Mouse (Mus musculus): ENCODE measurements around the gene Rufy2. TPM values are rescaled to one million over a fixed set of nuclear protein-coding genes. Genes with fewer than 3 reads are reported as not detected.

The Rufy2 gene
- polyA plus RNA-seq, 1 experiment = 17.4 TPM

DNA sequence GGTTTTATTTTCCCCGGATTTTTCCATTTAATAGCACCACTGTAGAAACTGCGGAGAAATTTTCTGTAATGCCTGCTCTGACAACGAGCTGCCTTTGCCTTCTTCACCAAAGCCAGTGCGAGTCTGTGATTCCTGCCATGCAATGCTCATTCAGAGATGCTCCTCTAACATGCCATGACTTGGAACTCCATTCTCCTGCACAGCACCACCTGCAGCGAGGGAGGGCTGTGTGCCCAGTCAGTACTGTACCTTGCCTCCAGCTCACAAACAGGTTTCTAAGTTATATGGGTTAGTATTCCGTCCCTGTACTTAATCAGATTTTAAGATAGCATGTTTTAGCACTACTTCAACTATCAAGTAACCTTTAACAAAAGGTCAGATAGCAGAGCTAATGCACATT lies 31.5 kb downstream of the Rufy2 start:
- H3K4me1 ChIP-seq (ENCODE audit: control insufficient read depth, insufficient read depth, low read length) = peaks cover 10% of the 10 kb centered on the region
- H3K4me3 ChIP-seq (ENCODE audit: insufficient read depth, low read length) = no peak overlapping the region
- no peak for TF ChIP-seq POLR2A (IDR thresholded peaks at IDR 0.05; ENCODE audit: borderline replicate concordance, low read depth, low read length)
- TF ChIP-seq CTCF (IDR thresholded peaks at IDR 0.05; ENCODE audit: low read depth, low read length) = no peak
- H3K27ac ChIP-seq (ENCODE audit: insufficient read depth, low read depth, low read length) = no peak overlapping the region

DNA sequence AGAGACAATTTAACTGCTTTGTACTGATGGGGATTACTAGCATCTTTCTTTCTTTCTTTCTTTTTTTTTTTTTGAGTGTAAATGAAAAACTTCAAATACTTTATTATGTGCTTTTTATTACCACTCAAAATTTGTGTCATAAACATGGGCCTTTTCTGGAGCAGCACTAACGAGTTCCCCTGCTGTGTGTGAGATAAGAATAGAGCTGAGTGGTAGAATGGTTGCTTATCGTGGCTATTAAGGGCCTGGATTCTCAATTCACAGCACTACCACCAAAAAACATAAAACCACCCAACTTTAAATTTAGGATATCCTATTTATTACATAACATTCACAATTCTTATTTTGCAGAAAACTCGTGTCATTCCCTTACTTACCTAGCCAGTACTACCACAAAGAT lies 33.5 kb downstream of the Rufy2 start:
- Histone ChIP-seq H3K4me1 (ENCODE audit: control insufficient read depth, insufficient read depth, low read length) (peaks cover 10% of the 10 kb centered on the region), H3K4me3 (ENCODE audit: insufficient read depth, low read length) (no peak overlapping the region), H3K27ac (ENCODE audit: insufficient read depth, low read depth, low read length) (no peak overlapping the region)
- no peak for TF ChIP-seq CTCF (IDR thresholded peaks at IDR 0.05; ENCODE audit: low read depth, low read length)
- no peak for TF ChIP-seq POLR2A (IDR thresholded peaks at IDR 0.05; ENCODE audit: borderline replicate concordance, low read depth, low read length)

DNA sequence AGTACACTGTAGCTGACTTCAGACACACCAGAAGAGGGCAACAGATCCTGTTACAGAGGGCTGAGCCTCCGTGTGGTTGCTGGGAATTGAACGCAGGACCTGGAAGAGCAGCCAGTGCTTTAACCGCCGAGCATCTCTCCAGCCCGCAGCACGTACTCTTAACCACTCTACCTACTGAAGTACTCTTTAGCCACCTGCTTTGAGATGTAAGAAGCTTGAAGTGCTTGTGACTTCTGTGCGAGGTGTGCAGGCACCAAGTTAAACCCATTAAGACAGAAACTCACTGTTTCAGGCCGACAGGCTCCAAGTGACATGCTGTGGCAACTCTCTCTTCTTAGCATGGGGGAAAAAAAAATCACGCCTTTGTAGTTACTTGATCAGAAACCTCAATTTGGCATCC lies 34.1 kb downstream of the Rufy2 start:
- H3K27ac ChIP-seq (ENCODE audit: insufficient read depth, low read depth, low read length) = no peak overlapping the region
- H3K4me1 ChIP-seq (ENCODE audit: control insufficient read depth, insufficient read depth, low read length) = peaks cover 10% of the 10 kb centered on the region
- TF ChIP-seq CTCF (IDR thresholded peaks at IDR 0.05; ENCODE audit: low read depth, low read length) (no peak), POLR2A (IDR thresholded peaks at IDR 0.05; ENCODE audit: borderline replicate concordance, low read depth, low read length) (no peak)
- H3K4me3 ChIP-seq (ENCODE audit: insufficient read depth, low read length) = no peak overlapping the region

DNA sequence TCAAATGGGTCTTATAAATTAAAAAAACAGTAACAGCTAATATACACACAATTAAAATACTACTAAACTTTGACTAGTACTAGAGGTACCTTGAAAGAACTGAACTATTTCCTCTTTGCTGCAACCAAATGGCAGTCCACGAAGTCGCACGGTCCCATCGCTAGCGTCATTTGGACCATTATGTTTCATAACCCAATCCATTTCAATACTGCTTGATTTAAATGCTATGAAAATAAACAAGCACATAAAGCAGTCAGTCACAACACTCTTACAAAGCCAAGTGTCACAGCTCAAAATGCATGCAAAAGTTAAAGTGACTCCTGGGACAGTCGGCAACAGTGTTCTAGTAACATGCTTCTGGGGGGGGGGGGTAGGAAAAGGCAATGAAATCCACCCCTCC lies 39.3 kb downstream of the Rufy2 start:
- Histone ChIP-seq H3K4me1 (ENCODE audit: control insufficient read depth, insufficient read depth, low read length) (peaks cover 8% of the 10 kb centered on the region), H3K4me3 (ENCODE audit: insufficient read depth, low read length) (no peak overlapping the region), H3K27ac (ENCODE audit: insufficient read depth, low read depth, low read length) (no peak overlapping the region)
- no peak for TF ChIP-seq POLR2A (IDR thresholded peaks at IDR 0.05; ENCODE audit: borderline replicate concordance, low read depth, low read length)
- no peak for TF ChIP-seq CTCF (IDR thresholded peaks at IDR 0.05; ENCODE audit: low read depth, low read length)

DNA sequence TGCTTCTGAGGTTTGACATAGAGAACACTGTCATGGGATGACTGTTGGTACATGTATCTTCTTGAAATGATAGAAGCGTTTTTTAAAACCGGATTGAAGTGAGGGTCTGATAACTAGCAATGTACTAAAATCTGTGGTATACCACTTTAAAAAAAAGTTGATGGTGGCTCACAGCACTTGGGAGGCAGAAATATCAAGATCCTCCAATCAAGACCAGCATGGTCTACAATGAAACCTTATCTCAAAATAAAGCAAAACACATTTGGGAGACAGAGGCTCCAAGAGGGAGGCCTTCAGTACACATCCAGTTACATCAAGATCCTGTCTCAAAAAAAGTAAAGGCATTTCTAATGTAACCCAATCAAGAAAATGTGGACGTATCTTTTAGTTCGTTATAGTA lies 41.7 kb downstream of the Rufy2 start:
- H3K4me1 ChIP-seq (ENCODE audit: control insufficient read depth, insufficient read depth, low read length) = peaks cover 13% of the 10 kb centered on the region
- TF ChIP-seq CTCF (IDR thresholded peaks at IDR 0.05; ENCODE audit: low read depth, low read length) (no peak), POLR2A (IDR thresholded peaks at IDR 0.05; ENCODE audit: borderline replicate concordance, low read depth, low read length) (no peak)
- H3K4me3 ChIP-seq (ENCODE audit: insufficient read depth, low read length) = peak overlapping the region; percentile 86
- no peak overlapping the region for H3K27ac ChIP-seq (ENCODE audit: insufficient read depth, low read depth, low read length)

DNA sequence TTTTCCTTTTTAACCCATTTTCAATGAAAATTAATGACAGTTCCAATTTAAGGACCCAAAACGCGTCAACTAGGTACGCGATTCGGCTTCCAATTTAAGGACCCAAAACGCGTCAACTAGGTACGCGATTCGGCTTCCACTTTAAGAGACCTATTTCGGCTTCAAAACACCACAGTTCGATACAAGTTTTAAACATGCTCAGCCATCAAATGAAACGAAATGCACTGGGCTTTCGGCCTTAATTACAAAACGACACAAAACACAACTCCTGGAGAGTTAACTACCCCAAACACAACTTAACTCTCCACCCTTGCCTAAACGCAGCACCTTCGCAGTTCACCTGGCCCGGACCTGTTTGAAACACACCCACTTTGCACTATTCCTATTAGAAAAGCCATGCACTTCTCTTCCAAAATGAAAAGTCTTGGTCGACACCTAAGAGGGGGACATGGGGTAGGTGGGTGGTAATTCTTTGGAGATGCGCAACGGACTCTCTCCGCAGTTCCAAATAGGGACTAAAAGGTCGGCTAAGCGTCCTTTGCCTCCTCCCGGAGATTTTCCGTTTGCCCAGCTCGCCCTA lies 42.6 kb downstream of the Rufy2 start:
- Histone ChIP-seq H3K4me3 (ENCODE audit: insufficient read depth, low read length) (peak overlapping the region; percentile 86), H3K27ac (ENCODE audit: insufficient read depth, low read depth, low read length) (peak overlapping the region; percentile 96), H3K4me1 (ENCODE audit: control insufficient read depth, insufficient read depth, low read length) (peaks cover 13% of the 10 kb centered on the region)
- TF ChIP-seq CTCF (IDR thresholded peaks at IDR 0.05; ENCODE audit: low read depth, low read length) = no peak
- no peak for TF ChIP-seq POLR2A (IDR thresholded peaks at IDR 0.05; ENCODE audit: borderline replicate concordance, low read depth, low read length)

DNA sequence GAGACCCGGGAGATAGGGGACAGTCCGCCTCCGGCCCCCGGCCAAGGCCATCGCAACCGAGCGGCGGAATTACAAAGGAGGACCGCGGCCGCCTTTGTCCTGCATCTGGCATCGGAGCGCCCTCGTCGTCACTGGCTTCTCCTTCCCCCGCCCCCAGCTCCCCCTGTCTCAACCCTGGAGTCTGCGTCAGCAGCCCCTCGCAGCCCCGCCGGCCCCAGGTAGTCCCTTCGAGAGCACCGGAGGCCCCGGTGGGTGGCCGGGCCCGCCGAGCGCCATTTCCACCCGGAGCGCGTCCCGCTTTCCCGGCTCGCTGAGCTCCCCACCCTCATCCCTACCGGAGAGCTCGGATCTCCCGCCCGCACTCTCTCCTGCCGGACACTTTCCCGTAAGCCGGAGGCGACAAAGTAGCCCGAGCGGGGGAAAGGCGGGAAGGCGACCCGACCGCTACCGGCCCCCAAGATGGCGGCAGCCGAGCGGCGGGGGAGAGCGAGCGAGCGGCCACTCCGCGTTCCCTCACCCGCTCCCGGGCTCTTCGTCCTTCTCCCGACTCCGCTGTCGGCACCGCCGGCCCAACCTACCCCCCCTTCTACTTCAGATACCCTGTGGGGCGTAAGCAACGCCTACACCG lies 43.2 kb downstream of the Rufy2 start:
- Histone ChIP-seq H3K4me3 (ENCODE audit: insufficient read depth, low read length) (peak overlapping the region; percentile 86), H3K27ac (ENCODE audit: insufficient read depth, low read depth, low read length) (peak overlapping the region; percentile 96), H3K4me1 (ENCODE audit: control insufficient read depth, insufficient read depth, low read length) (peaks cover 13% of the 10 kb centered on the region)
- TF ChIP-seq CTCF (IDR thresholded peaks at IDR 0.05; ENCODE audit: low read depth, low read length) (no peak), POLR2A (IDR thresholded peaks at IDR 0.05; ENCODE audit: borderline replicate concordance, low read depth, low read length) (no peak)

DNA sequence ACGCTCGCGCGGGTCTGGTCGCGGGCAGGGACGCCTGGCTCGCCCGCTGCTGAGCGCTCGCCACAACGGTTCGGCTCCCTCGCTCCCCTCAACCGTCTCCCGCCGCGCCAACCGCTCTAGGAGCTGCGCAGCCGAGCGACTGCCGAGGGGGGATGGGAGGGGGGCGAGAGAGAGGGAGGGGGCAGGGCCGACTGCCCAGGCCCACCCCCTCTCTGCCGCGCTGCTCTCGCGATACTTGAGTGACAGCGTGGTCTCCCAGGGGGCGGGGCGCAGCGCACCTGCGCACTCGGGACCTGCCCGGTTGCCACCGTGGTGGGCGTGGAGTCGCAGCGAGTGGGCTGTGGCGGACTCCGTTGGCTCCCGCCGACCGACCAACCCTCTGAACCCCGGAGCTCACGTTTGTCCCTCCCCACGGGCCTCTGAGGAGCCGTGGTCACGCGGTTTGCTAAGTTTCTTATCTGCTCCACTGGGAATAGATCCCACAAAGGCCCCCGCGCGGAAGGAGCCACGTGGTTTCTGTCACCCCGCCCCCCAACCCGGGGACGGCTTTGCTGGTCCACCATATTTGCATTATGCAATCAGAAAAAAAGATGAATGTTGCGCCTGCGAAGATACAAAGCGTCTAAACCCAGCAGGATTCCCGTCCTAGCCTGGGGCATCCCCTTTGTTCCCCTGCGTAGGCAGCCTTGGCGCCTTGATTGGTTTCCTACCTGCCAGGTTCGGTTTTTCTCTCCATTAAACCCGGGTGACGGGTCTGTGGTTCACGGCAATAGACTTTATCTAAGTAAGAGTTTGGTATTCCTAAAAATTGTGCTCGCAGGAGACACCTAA lies 43.9 kb downstream of the Rufy2 start, which contains the start of the genes Hnrnph3 and Pbld2:
Gene Hnrnph3, minus strand, starts transcription at position 469 of the 831 bp plus-strand sequence.
Gene Pbld2, plus strand, starts transcription at position 567 of the 831 bp plus-strand sequence.
- H3K4me3 ChIP-seq (ENCODE audit: insufficient read depth, low read length) = peak within 1 kb of the TSS; percentile 86
- peaks cover 13% of the 10 kb centered on the region for H3K4me1 ChIP-seq (ENCODE audit: control insufficient read depth, insufficient read depth, low read length)
- TF ChIP-seq POLR2A (IDR thresholded peaks at IDR 0.05; ENCODE audit: borderline replicate concordance, low read depth, low read length) (peak; percentile 65), CTCF (IDR thresholded peaks at IDR 0.05; ENCODE audit: low read depth, low read length) (no peak)
- H3K27ac ChIP-seq (ENCODE audit: insufficient read depth, low read depth, low read length) = peak within 1 kb of the TSS; percentile 96

DNA sequence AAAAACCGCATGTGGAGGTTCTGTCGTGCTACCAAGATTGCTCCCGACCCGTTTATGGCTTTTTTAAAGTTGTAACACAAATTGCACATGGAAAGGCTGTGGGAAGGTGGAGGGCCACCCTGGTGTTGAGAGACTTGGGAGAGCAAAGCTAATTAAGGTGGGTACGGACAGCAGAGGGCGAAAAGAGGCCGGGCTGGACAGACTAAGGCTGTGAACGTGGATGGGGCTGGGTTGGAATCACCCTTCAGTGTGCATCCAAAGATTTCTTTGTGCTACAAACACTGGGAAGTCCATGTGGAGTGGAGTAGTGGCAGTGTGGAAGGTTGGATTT lies 44.5 kb downstream of the Rufy2 start:
- H3K4me1 ChIP-seq (ENCODE audit: control insufficient read depth, insufficient read depth, low read length) = peaks cover 9% of the 10 kb centered on the region
- TF ChIP-seq CTCF (IDR thresholded peaks at IDR 0.05; ENCODE audit: low read depth, low read length) (no peak; the same call in 1 of the 2 replicates), POLR2A (IDR thresholded peaks at IDR 0.05; ENCODE audit: borderline replicate concordance, low read depth, low read length) (no peak)
- peak overlapping the region; percentile 68 for H3K4me3 ChIP-seq (ENCODE audit: insufficient read depth, low read length)
- peak overlapping the region; percentile 90 for H3K27ac ChIP-seq (ENCODE audit: insufficient read depth, low read depth, low read length)

DNA sequence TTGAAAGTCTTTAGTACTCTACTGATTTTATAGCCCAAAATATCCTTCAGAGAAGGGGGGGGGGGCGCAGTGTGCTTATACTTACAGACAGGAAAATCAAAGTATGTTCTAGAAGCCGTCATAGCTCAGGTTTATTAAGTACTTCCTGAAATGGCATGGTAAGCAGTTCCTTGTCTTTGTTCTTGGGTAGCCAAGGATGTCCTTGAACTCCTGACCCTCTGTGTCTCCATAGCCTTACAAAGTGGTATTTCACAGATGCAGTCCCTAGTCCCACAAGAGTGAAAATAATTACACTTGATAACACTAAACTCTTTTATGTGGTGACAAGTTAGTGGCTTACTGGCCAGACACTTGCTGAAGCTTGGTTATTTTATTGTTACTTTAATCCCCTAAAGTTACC lies 45.0 kb downstream of the Rufy2 start:
- peak overlapping the region; percentile 90; the same call in 1 of the 2 replicates for H3K27ac ChIP-seq (ENCODE audit: insufficient read depth, low read depth, low read length)
- H3K4me3 ChIP-seq (ENCODE audit: insufficient read depth, low read length) = no peak overlapping the region
- peaks cover 9% of the 10 kb centered on the region for H3K4me1 ChIP-seq (ENCODE audit: control insufficient read depth, insufficient read depth, low read length)
- TF ChIP-seq CTCF (IDR thresholded peaks at IDR 0.05; ENCODE audit: low read depth, low read length) (no peak), POLR2A (IDR thresholded peaks at IDR 0.05; ENCODE audit: borderline replicate concordance, low read depth, low read length) (no peak)

All from bone marrow macrophage, adult 2 months (primary cell).